Mouse (Mus musculus) heart, embryonic 11.5 days (tissue): Measurements from ENCODE around the gene Egfr. TPM values are rescaled to one million over a fixed set of nuclear protein-coding genes. Genes with fewer than 3 reads are reported as not detected.
A peak's percentile ranks its signal among the peaks of the same experiment; 100 is the strongest.

Experiments
- ATAC-seq: fragments of 200-750 bp; cut with Nextera tagmentation; replicated peaks from 2 replicates; pipeline ENCODE4 v1.8.0; 2017; ENCODE audit warnings: moderate library complexity; ENCODE audit not compliant: insufficient number of reproducible peaks, low FRiP score, low TSS enrichment
- H3K27ac ChIP-seq: fragments of 300-500 bp; sonication (generic); 2 replicates; pipeline ENCODE4 v1.5.1; 2014; ENCODE audit warnings: mild to moderate bottlenecking, low read depth, low read length
- H3K27me3 ChIP-seq: fragments of 300-500 bp; sonication (generic); 2 replicates; pipeline ENCODE4 v1.6.1; 2014; ENCODE audit warnings: mild to moderate bottlenecking, low read length, mixed read lengths; ENCODE audit not compliant: control insufficient read depth, insufficient read depth
- H3K36me3 ChIP-seq: fragments of 300-500 bp; sonication (generic); 2 replicates; pipeline ENCODE4 v1.6.1; 2014; ENCODE audit warnings: mild to moderate bottlenecking, low read length, moderate library complexity, mixed read lengths; ENCODE audit not compliant: control insufficient read depth, insufficient read depth
- H3K4me1 ChIP-seq: fragments of 300-500 bp; sonication (generic); 2 replicates; pipeline ENCODE4 v1.6.1; 2014; ENCODE audit warnings: low read length; ENCODE audit not compliant: control insufficient read depth, insufficient read depth
- H3K4me2 ChIP-seq: fragments of 300-500 bp; sonication (generic); 2 replicates; pipeline ENCODE4 v1.6.1; 2014; ENCODE audit warnings: mild to moderate bottlenecking, moderate library complexity
- H3K4me3 ChIP-seq: fragments of 300-500 bp; sonication (generic); 2 replicates; pipeline ENCODE4 v1.5.1; 2014; ENCODE audit warnings: low read depth, low read length
- H3K9ac ChIP-seq: fragments of 300-500 bp; sonication (generic); 2 replicates; pipeline ENCODE4 v1.6.1; 2014; ENCODE audit warnings: mild to moderate bottlenecking, low read depth, low read length, moderate library complexity
- H3K9me3 ChIP-seq: fragments of 300-500 bp; sonication (generic); replicated peaks from 2 replicates; pipeline ENCODE4 v1.6.1; 2016; ENCODE audit warnings: low read length; ENCODE audit not compliant: control insufficient read depth
- WGBS: fragments of 180-500 bp; shearing (Covaris S2); extraction: QIAGEN DNeasy Blood & Tissue Kit; methylation state at CpG from one replicate; pipeline ENCODE4 v1.1.7; 2014; ENCODE audit not compliant: insufficient replicate concordance; 5-methylcytosine and 5-hydroxymethylcytosine counted together
- polyA plus RNA-seq: library from polyadenylated mRNA; unstranded; fragments of >200 nt; fragmentation: Nextera tagmentation; extraction: Ambion mirVana; gene quantifications from 2 replicates; pipeline ENCODE4 v1.2.1, GENCODE M21; 2014

The Egfr gene
- polyA plus RNA-seq, 1 experiment from 2014 or later = 3.7 TPM

DNA sequence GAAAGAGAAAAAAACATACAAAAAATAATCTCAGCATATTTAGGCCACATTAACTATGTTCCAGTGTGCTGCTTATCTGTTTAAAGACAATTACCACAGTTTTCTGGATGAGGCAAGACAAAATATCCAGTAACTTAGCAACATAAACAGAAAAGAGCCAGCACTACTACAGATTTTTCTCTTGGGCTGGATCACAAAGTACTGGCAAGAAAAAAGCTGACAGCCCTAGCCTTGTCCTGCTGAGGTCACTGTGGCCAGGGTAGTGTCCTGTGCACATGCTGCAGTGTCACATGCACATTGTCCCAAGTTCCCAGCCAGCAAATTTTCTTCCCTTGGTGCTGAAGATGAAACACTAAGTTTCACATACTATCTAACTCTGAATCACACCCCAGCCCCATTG, 43.0 kb downstream of the Egfr start:
- Histone ChIP-seq H3K9me3 (no peaks in the 10 kb centered on the region), H3K4me3 (no peak overlapping the region), H3K4me2 (no peak overlapping the region), H3K27ac (no peak overlapping the region), H3K9ac (no peak overlapping the region), H3K27me3 (no peaks in the 10 kb centered on the region), H3K36me3 (no peaks in the 10 kb centered on the region), H3K4me1 (no peaks in the 10 kb centered on the region; the same call in 1 of the 2 replicates)
- ATAC-seq = no peak

DNA sequence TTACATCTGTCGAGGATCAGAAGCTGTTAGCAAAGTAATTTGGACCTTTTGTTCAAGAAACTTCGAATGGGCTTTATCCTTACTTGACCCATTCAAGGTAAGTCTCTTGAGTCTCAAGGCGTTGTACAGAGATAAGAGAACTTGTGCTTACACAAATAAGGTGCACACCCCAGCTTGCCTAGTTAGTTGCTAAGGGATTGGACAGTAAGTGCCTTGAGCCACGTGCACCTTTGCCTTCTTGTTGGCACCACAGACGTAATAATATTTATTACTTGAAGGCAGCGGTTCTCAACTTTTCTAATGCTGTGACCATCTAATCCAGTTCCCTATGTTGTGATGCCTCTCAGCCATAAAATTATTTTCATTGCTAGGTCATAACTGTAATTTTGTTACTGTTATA, 43.5 kb downstream of the Egfr start:
- Histone ChIP-seq H3K4me1 (peaks cover 2% of the 10 kb centered on the region; the same call in 1 of the 2 replicates), H3K36me3 (no peaks in the 10 kb centered on the region), H3K9me3 (no peaks in the 10 kb centered on the region), H3K9ac (no peak overlapping the region), H3K4me2 (no peak overlapping the region), H3K4me3 (no peak overlapping the region), H3K27ac (no peak overlapping the region), H3K27me3 (no peaks in the 10 kb centered on the region)
- 75% methylated on average over 6 of the region's 6 CpGs for WGBS
- no peak for ATAC-seq

DNA sequence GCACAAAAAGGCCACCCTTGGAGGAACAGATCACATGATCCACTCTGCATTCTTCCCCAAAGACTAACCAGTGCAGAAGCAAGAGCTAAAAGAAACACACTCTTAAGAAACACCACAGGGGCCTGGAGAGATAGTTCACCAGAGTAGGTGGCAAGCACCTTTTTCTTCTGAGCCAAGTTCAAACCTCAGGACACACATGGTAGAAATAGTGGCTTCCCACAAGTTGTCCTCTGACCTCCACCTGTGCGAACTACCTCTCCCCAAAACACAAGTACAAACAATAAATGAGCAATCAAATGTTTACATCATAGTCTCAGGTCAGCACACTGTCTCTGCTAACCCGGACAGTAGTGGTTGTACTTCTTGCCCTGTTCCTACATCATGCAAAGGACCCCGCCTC, 45.5 kb downstream of the Egfr start:
- H3K9me3 ChIP-seq = no peaks in the 10 kb centered on the region
- WGBS = 86% methylated on average over 3 of the region's 3 CpGs
- H3K36me3 ChIP-seq = no peaks in the 10 kb centered on the region
- H3K9ac ChIP-seq = no peak overlapping the region
- ATAC-seq = no peak
- H3K27me3 ChIP-seq = 0 out of 2 replicates have a peak, but pooled peaks cover 2% of the 10 kb centered on the region
- no peak overlapping the region for H3K4me2 ChIP-seq
- H3K4me3 ChIP-seq = no peak overlapping the region
- H3K4me1 ChIP-seq = peaks cover 5% of the 10 kb centered on the region; the same call in 1 of the 2 replicates
- H3K27ac ChIP-seq = no peak overlapping the region

DNA sequence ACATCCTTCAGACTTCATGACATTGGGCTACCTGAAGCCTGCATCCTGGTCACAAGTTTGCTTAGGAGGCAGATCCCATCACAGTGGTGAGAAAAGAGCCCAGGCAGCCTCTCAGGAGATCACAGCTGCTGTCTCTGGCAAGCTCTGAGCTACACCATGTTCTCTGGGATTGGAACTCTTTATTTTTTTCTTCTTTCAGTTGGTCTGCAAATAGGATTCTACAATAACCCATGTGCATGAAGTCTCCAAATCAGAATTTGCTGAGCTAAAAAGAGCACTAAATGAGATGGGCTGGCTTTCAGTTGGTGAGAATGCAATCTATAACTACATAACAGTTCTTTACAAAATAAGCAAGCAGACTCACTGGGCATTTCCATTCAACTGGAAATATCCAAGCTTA, 46.1 kb downstream of the Egfr start:
- Histone ChIP-seq H3K4me1 (peaks cover 5% of the 10 kb centered on the region; the same call in 1 of the 2 replicates), H3K4me3 (no peak overlapping the region), H3K9ac (no peak overlapping the region), H3K36me3 (no peaks in the 10 kb centered on the region), H3K27me3 (0 out of 2 replicates have a peak, but pooled peaks cover 2% of the 10 kb centered on the region), H3K9me3 (no peaks in the 10 kb centered on the region), H3K27ac (no peak overlapping the region), H3K4me2 (no peak overlapping the region)
- ATAC-seq = no peak

DNA sequence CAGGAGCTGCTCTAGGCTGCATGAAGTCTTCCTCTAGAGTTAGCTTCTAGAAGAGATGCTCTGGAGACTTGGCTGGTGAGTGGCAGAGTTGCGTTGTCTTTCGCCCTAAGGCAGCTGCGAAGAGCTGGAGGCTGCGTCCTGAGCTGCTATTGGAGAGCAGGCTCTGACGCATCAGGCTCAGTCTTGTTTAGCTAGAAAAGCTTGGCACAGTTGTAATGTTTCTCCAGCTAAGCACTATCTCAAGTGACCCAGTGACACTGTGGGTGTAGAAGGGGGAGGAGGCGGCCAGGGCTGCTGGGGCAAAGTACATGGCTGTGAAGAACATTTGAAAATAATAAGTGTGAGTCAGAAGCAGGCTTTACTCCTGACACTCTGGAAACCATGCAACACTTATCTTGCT, 48.5 kb downstream of the Egfr start:
- no peak overlapping the region for H3K9ac ChIP-seq
- 56% methylated on average over 6 of the region's 6 CpGs for WGBS
- ATAC-seq = peak; percentile 46; the same call in 1 of the 2 replicates

DNA sequence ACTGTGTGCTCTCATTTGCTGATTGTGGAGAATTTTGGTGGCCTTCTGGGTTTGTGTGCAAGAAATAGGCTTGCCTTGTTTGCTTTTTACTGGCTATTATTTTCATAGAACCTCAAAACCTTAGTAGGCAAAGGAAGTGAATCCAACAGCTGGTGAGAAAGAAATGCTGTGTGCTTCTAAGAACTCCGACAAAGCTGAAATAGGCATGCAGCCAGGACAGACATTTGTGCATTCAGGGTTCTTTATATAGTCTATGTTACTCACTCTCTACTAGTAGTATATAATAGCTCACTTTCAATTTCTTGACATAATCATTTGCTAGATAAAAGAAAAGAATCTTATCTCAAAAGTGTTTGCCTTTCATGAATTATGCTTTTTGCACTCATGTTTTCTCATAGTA, 50.7 kb downstream of the Egfr start:
- H3K9ac ChIP-seq = no peak overlapping the region
- H3K4me1 ChIP-seq = 0 out of 2 replicates have a peak, but pooled peaks cover 5% of the 10 kb centered on the region
- peaks cover 6% of the 10 kb centered on the region; the same call in 1 of the 2 replicates for H3K27me3 ChIP-seq
- no peaks in the 10 kb centered on the region for H3K9me3 ChIP-seq
- no peak overlapping the region for H3K27ac ChIP-seq
- H3K36me3 ChIP-seq = no peaks in the 10 kb centered on the region
- 61% methylated on average over 1 of the region's 1 CpGs for WGBS
- H3K4me3 ChIP-seq = no peak overlapping the region
- no peak overlapping the region for H3K4me2 ChIP-seq
- no peak for ATAC-seq

More for the DNA sequence above, 48.5 kb downstream of the Egfr start:
- Histone ChIP-seq H3K4me3 (no peak overlapping the region), H3K27ac (no peak overlapping the region), H3K9me3 (no peaks in the 10 kb centered on the region), H3K4me1 (peaks cover 5% of the 10 kb centered on the region; the same call in 1 of the 2 replicates), H3K4me2 (no peak overlapping the region), H3K27me3 (peaks cover 6% of the 10 kb centered on the region; the same call in 1 of the 2 replicates), H3K36me3 (no peaks in the 10 kb centered on the region)

DNA sequence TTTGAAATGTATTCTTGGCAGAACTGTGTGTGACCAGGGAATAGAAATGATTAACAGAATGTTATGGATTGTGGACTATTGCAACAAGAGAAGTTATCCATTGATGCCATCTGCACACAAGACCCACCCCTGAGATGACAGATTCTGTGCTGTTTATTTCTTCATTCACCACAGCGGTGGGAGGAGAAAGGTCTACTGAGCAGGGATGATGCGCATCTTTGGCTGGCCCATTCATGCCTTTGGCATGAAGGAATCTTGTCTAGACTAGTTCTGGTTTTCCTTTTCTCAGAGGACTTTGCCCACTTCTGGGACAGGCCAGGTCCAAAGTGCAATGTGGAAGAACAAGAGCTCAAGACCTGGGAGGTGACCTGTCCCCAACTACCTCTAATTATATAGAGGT, 52.0 kb downstream of the Egfr start:
- H3K27me3 ChIP-seq = peaks cover 14% of the 10 kb centered on the region; the same call in 1 of the 2 replicates
- no peak overlapping the region for H3K4me2 ChIP-seq
- H3K27ac ChIP-seq = no peak overlapping the region
- no peak overlapping the region for H3K4me3 ChIP-seq
- ATAC-seq = no peak
- H3K36me3 ChIP-seq = no peaks in the 10 kb centered on the region
- WGBS = 88% methylated on average over 2 of the region's 2 CpGs
- H3K9ac ChIP-seq = no peak overlapping the region
- 0 out of 2 replicates have a peak, but pooled peaks cover 5% of the 10 kb centered on the region for H3K4me1 ChIP-seq
- no peaks in the 10 kb centered on the region for H3K9me3 ChIP-seq

DNA sequence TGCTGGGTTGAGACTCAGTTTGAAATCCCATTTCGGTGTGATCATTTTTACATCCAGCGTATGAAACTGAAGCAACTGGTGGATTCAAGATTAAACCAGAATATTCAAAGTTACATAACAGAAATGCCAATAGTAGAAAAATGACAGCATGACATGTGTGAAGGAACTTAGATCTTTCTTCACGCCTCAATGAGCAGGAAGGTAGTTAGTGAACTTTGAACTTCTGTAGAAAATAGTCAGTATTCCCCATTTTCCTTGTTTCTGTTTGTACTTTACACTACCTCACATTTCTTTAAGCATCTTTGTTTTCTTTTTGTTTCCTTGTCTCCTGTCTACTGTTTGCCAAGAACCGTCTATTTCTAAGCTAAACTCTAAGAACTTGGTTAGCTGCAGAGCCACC, 53.9 kb downstream of the Egfr start:
- H3K27me3 ChIP-seq = peaks cover 14% of the 10 kb centered on the region; the same call in 1 of the 2 replicates
- H3K4me1 ChIP-seq = no peaks in the 10 kb centered on the region
- no peak for ATAC-seq
- no peak overlapping the region for H3K27ac ChIP-seq
- H3K36me3 ChIP-seq = no peaks in the 10 kb centered on the region
- no peak overlapping the region for H3K9ac ChIP-seq
- WGBS = 81% methylated on average over 4 of the region's 4 CpGs
- H3K4me3 ChIP-seq = no peak overlapping the region
- H3K4me2 ChIP-seq = no peak overlapping the region
- no peaks in the 10 kb centered on the region for H3K9me3 ChIP-seq
